Mouse (Mus musculus) Muller cell, postnatal 12 days (primary cell): ENCODE results near the gene Bhmt2.
A peak's percentile ranks its signal among the peaks of the same experiment; 100 is the strongest.

Experiments used
- DNase-seq: peaks from one replicate; pipeline ENCODE4 v3.0.0-alpha.2; 2015; ENCODE audit errors: inconsistent ontology term

Bhmt2 gene

GRCm38 (mm10) chr13:93674131-93674561 is at the start of gene Bhmt2, which contains the start of gene Dmgdh:
Gene Bhmt2, minus strand, starts transcription at chr13:93674302.
Gene Dmgdh, plus strand, starts transcription at chr13:93674433.
- no peak for DNase-seq

GRCm38 (mm10) chr13:93723455-93723854 is 49.4 kb upstream of the Bhmt2 start:
- no peak for DNase-seq

GRCm38 (mm10) chr13:93721916-93722315 is 47.8 kb upstream of the Bhmt2 start:
- DNase-seq = no peak

- DNase-seq = peak; percentile 52
Observed at GRCm38 (mm10) chr13:93718948-93719347, 44.8 kb upstream of the Bhmt2 start.

GRCm38 (mm10) chr13:93717113-93717512 is 43.0 kb upstream of the Bhmt2 start:
- no peak for DNase-seq

- no peak for DNase-seq
Observed at GRCm38 (mm10) chr13:93713826-93714225, 39.7 kb upstream of the Bhmt2 start.

- DNase-seq = no peak
Observed at GRCm38 (mm10) chr13:93712362-93712761, 38.3 kb upstream of the Bhmt2 start.

- no peak for DNase-seq
Observed at GRCm38 (mm10) chr13:93711226-93711625, 37.1 kb upstream of the Bhmt2 start.

- no peak for DNase-seq
Observed at GRCm38 (mm10) chr13:93710325-93710724, 36.2 kb upstream of the Bhmt2 start.

GRCm38 (mm10) chr13:93707271-93707670 is 33.2 kb upstream of the Bhmt2 start:
- DNase-seq = no peak

- DNase-seq = no peak
Observed at GRCm38 (mm10) chr13:93705697-93706096, 31.6 kb upstream of the Bhmt2 start.

GRCm38 (mm10) chr13:93698866-93699265 is 24.8 kb upstream of the Bhmt2 start:
- peak; percentile 19 for DNase-seq

GRCm38 (mm10) chr13:93690821-93691220 is 16.7 kb upstream of the Bhmt2 start:
- no peak for DNase-seq

- DNase-seq = no peak
Observed at GRCm38 (mm10) chr13:93689566-93689965, 15.5 kb upstream of the Bhmt2 start.

GRCm38 (mm10) chr13:93687321-93687720 is 13.2 kb upstream of the Bhmt2 start:
- no peak for DNase-seq

- DNase-seq = peak; percentile 19
Observed at GRCm38 (mm10) chr13:93685226-93685625, 11.1 kb upstream of the Bhmt2 start.

- DNase-seq = peak; percentile 17
Observed at GRCm38 (mm10) chr13:93683336-93683735, 9.2 kb upstream of the Bhmt2 start.

- no peak for DNase-seq
Observed at GRCm38 (mm10) chr13:93676864-93677263, 2.8 kb upstream of the Bhmt2 start.

GRCm38 (mm10) chr13:93673296-93673695 is 806 bp downstream of the Bhmt2 start:
- DNase-seq = no peak

GRCm38 (mm10) chr13:93672371-93672770 is 1.7 kb downstream of the Bhmt2 start:
- DNase-seq = no peak

- DNase-seq = no peak
Observed at GRCm38 (mm10) chr13:93667586-93667985, 6.5 kb downstream of the Bhmt2 start.

- no peak for DNase-seq
Observed at GRCm38 (mm10) chr13:93657941-93658340, 16.2 kb downstream of the Bhmt2 start.

GRCm38 (mm10) chr13:93653382-93653781 is 20.7 kb downstream of the Bhmt2 start:
- DNase-seq = no peak

- DNase-seq = no peak
Observed at GRCm38 (mm10) chr13:93648387-93649130, 25.5 kb downstream of the Bhmt2 start.
